Mouse (Mus musculus) Patski (cell line): ENCODE data around the gene Mxra8. TPM values are rescaled to one million over a fixed set of nuclear protein-coding genes. Genes with fewer than 3 reads are reported as not detected.

Experiments used
- ATAC-seq: fragments of 100-300 bp; one replicate; pipeline ENCODE4 v1.8.0; 2021
- CTCF ChIA-PET: fragments of 350-600 bp; sonication (Branson Sonifier 250); formaldehyde crosslinking; loops from one replicate; lab custom pipeline; 2022; ENCODE audit warnings: inconsistent platforms; lab: Charles Lee
- POLR2A ChIA-PET: fragments of 350-600 bp; sonication (Branson Sonifier 250); formaldehyde crosslinking; loops from one replicate; lab custom pipeline; 2022; ENCODE audit warnings: antibody characterized with exemption, inconsistent platforms; lab: Charles Lee
- DNase-seq: peaks from one replicate; pipeline ENCODE4 v3.0.0-alpha.2; 2011; ENCODE audit warnings: low read depth, low spot score
- H3K27me3 ChIP-seq: fragments of 371-371 bp; one replicate; pipeline ENCODE4 v1.5.1; 2021
- CTCF ChIP-seq: fragments of 100-300 bp; IDR thresholded peaks from one replicate; pipeline ENCODE4 v1.5.1; 2021
- in situ Hi-C: fragments of 300-500 bp; cut with MboI; formaldehyde crosslinking; loops from 3 replicates; pipeline ENCODE4 v1.11.1; 2018; ENCODE audit warnings: low pct_unique_long_range_greater_than_20kb, mixed read lengths
- polyA plus RNA-seq: library from polyadenylated mRNA; unstranded; gene quantifications from one replicate; pipeline ENCODE4 v1.2.3, GENCODE M21; 2021

The Mxra8 gene
- polyA plus RNA-seq, result 15.4 TPM

DNA sequence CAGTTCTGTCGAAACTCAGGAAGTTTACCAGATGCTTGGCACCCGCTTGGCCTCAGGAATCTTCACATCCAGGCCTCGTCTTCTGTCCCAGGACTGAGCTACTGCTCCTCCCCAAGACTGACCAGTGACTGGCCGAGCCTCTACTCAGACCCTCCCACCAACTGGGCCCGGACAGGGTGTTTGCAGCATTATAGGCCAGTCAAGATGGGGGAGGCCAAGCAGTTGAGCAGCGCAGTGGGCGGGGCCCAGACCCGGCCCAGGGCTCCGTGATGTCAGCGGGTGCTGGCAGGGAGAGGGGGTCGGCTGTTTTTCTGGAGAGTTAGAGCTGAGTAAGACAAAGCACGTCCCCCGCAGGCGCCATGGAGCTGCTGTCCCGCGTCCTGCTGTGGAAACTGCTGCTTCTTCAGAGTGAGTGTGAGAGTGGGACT is at the start of gene Mxra8:
Mxra8 (plus strand) TSS at position 198 of the 428 bp plus-strand sequence.
- CTCF ChIA-PET, result no interaction called here
- POLR2A ChIA-PET, result interaction anchor here (1.4 kb wide), 1 partner anchor 9 kb away, joined by 4 read pairs; no protein-coding TSS in a partner anchor
- DNase-seq, result no peak
- no peak for TF ChIP-seq CTCF
- in situ Hi-C loops, result no loop called here
- no peak for ATAC-seq
- no peaks in the 10 kb centered on the region for H3K27me3 ChIP-seq

DNA sequence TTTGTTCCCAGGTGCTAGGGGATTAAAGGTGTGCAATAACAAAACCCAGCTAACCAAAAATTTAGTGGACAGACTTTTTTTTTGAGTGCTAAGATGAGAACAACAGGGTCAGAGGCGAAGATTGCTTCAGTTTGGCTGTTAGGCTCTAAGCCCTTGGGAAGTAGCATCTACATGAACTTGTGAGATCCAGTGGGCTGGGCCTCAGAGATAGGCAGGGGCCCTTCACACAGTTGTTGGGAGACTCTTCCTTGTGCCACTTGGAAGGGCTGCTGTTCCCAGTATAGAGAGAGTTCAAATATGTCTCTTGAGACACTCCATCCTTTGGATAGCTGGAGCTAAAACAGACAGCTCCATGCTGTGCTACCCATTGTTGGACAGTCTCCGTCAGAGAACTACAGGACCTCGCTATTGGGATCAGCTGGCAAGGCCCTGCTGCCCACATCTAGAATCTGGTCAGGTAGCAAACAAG is 49.4 kb upstream of the Mxra8 start, which contains the start of gene Ankrd65:
Ankrd65 (plus strand) TSS at position 419 of the 469 bp plus-strand sequence.
- no peak for ATAC-seq
- in situ Hi-C loops, result no loop called here
- H3K27me3 ChIP-seq, result no peaks in the 10 kb centered on the region
- ChIA-PET CTCF (no interaction called here), POLR2A (no interaction called here)
- no peak for DNase-seq
- TF ChIP-seq CTCF, result no peak

DNA sequence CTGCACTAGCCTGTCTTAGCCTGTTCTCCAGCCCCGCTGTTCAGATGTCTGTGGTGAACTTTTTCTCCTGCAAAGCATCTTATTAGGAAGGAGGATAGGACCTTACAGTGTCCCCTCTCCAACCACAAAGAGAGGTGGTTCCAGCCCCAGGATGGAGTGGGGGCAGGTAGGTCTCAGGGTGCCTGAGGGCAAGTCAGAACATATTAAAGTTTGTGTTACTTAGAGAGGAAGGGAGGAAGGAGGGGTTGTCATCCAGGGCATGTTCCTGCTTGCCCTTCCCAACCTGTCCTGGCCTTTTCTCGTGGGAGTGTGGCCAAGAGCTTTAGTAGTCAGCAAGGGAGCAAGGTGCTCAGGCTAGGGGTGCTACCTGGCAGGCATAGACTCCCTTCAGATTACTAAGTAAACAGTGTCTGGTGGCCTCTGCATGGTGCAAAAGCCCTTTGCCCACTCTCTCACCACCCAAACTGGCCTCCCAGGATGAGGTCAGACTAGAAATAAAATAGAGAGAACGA is 48.8 kb upstream of the Mxra8 start:
- POLR2A ChIA-PET, result no interaction called here
- in situ Hi-C loops, result no loop called here
- no peaks in the 10 kb centered on the region for H3K27me3 ChIP-seq
- DNase-seq (no peak), ATAC-seq (no peak)
- no peak for TF ChIP-seq CTCF
- CTCF ChIA-PET, result no interaction called here

DNA sequence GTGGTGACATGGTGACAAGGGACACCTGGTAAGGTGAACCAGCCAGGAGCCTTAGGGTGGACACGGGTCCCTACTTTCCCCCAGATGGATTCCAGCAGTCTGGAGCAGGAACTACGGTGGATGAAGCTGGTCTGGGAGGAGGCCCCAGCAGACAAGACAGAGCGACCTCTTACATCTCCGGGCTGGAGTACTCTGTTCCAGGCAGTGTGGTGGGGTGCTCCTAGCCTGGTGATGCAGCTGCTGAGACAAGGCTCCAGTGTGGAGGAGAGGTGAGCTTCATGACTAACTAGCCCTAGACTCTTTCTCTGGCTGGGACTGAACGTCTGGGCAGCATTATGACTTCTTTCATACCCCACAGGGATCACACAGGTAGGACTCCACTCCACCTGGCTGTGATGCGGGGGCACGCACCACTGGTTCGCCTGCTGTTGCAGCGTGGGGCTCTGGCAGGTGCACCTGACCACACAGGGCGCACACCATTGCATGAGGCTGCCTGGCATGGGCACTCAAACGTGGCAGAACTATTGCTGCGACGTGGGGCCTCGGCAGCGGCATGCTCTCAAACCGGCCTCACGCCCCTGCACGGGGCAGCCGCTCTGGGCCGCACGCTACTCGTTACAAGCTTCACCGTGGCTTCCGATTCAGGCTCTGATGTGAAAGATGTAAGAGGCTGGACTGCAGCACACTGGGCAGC is 48.1 kb upstream of the Mxra8 start:
- ATAC-seq (no peak), DNase-seq (no peak)
- ChIA-PET CTCF (no interaction called here), POLR2A (no interaction called here)
- in situ Hi-C loops, result no loop called here
- no peak for TF ChIP-seq CTCF
- H3K27me3 ChIP-seq, result no peaks in the 10 kb centered on the region

DNA sequence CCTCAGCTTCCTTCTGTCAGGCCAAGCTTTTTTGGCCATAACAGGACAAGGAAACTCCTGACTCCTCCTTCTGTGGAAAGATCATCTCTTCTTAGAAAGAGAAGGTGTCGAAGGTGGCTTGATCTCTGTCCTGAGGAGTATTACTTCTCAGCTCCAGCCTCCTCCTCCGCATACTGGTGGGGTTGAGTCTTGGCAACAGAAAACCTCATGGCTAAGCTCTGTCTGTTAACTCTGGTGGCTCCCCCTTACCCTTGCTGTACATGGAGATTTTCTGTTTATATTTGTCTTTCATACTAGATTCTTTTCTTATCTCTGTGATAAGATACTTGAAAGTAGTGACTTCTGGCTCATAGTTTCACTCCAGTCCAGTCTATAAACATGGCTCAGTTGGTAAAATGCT is 45.8 kb upstream of the Mxra8 start:
- POLR2A ChIA-PET, result no interaction called here
- CTCF ChIA-PET, result interaction anchor here (1.5 kb wide), 1 partner anchor 9 kb away, joined by 4 read pairs; the partner anchor contains the start of gene Mrpl20
- TF ChIP-seq CTCF, result no peak
- in situ Hi-C loops, result no loop called here
- no peak for ATAC-seq
- H3K27me3 ChIP-seq, result peaks cover 4% of the 10 kb centered on the region
- DNase-seq, result no peak

DNA sequence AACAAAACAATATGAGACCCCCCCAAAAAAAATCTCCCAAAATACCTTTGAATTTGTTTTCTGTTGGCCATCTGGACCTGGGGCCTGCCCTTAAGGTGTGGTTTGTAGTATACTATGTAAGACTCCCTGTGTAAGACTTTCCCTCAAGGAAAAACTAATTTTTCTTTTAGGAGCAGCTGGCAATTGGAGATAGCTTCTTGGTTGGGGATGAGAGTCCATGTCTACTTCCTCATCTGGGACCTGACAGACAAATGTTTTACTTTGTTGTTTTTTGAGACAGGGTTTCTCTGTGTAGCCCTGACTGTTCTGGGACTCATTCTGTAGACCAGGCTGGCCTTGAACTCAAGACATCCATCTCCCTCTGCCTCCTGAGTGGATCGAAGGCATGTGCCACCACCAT is 37.4 kb upstream of the Mxra8 start:
- in situ Hi-C loops, result no loop called here
- H3K27me3 ChIP-seq, result no peaks in the 10 kb centered on the region
- ChIA-PET POLR2A (interaction anchor here (0.7 kb wide), 1 partner anchor 41 kb away, joined by 3 read pairs; no protein-coding TSS in a partner anchor), CTCF (interaction anchor here (1.3 to 1.4 kb wide), 3 partner anchors 8 to 22 kb away, joined by 4 read pairs; no protein-coding TSS in a partner anchor)
- DNase-seq (no peak), ATAC-seq (no peak)
- TF ChIP-seq CTCF, result no peak

DNA sequence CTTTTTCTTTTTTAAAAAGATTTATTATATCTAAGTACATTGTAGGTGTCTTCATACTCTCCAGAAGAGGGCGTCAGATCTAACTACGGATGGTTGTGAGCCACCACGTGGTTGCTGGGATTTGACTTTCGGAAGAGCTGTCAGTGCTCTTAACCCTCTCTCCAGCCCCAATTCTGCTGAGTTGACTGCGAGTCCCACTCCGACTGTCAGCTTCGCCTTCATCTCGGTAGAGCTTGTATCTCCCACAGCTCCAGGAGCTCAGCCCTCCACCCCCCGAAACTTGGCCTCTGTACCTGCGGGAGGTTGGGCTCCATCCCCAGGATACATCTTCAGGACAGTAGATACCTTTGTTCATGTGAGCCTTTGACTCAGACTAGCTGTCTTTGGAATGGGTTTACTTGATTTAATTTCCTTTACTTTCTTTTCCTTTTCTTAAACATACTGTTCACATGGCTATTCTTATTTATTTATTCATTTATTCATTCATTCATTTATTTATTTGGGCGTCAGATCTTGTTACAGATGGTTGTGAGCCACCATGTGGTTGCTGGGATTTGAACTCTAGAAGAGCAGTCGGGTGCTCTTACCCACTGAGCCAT is 36.6 kb upstream of the Mxra8 start, which contains the start of gene Mrpl20:
Mrpl20 (plus strand) TSS at position 138 of the 599 bp plus-strand sequence.
- POLR2A ChIA-PET, result interaction anchor here (0.7 kb wide), 1 partner anchor 41 kb away, joined by 3 read pairs; no protein-coding TSS in a partner anchor
- TF ChIP-seq CTCF, result no peak
- DNase-seq (peak; percentile 30), ATAC-seq (peak; percentile 47)
- CTCF ChIA-PET, result interaction anchor here (1.1 to 1.4 kb wide), 4 partner anchors 8 to 23 kb away, joined by 3 to 4 read pairs (median 4); no protein-coding TSS in a partner anchor
- H3K27me3 ChIP-seq, result no peaks in the 10 kb centered on the region
- in situ Hi-C loops, result no loop called here

DNA sequence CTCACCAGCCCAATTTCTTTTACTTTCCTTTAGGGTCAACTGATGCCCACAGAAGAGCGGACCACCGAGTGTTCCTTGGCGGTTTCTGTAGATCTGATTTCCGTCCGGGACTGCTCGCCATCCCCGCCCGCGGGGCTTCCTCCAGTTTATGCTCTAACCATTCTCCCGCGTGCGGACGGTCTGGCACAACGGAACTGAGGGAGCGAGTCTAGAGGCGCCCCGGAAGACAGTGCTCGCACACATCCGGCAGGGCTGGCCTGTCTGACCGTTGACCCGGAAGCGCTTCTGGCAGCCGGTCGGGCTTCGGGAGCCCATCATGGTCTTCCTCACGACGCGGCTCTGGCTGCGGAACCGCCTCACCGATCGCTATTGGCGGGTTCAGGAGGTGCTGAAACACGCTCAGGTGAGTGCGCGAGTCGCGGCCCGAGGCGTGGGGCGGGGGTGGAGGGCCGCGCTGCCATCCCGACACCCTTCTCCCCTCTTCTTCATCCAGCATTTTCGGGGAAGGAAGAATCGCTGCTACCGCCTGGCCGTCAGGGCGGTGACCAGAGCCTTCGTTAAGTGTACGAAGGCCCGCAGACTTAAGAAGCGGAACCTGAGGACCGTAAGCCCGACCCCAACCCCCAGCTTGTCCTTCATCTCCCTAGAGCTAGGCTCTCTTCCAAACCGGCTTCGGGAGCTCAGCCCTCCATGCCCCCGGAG is 36.0 kb upstream of the Mxra8 start:
- ChIA-PET CTCF (interaction anchor here (1.1 to 1.4 kb wide), 4 partner anchors 7 to 23 kb away, joined by 3 to 4 read pairs (median 4); no protein-coding TSS in a partner anchor), POLR2A (interaction anchor here (1.1 kb wide), 1 partner anchor 9 kb away, joined by 3 read pairs; the partner anchor contains the start of gene Ccnl2)
- no peaks in the 10 kb centered on the region for H3K27me3 ChIP-seq
- in situ Hi-C loops, result no loop called here
- ATAC-seq, result peak; percentile 51
- TF ChIP-seq CTCF, result no peak
- peak; percentile 56 for DNase-seq

DNA sequence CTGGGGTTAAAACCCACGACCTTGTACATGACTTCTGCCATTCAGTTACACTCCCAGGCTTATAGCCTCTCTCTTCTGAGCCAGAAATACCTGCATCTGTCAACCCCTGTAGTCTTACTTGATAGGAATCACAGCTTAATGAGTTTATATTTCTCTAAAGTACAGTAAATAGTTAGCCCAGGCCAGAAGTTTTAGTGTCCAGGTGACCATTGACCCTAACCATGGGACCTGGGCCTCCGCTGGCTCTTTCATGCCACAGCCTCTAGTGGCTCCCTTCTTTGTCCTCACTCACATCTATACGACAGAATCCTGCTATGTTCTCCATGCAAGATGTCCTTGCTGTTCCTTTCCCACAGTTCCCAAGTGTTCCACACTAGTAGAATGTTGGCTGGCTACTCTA is 31.6 kb upstream of the Mxra8 start:
- POLR2A ChIA-PET, result no interaction called here
- ATAC-seq (no peak), DNase-seq (no peak)
- H3K27me3 ChIP-seq, result no peaks in the 10 kb centered on the region
- TF ChIP-seq CTCF, result no peak
- in situ Hi-C loops, result no loop called here
- CTCF ChIA-PET, result no interaction called here
